Mouse (Mus musculus): ENCODE results near the gene Bloc1s1.

- TF ChIP-seq CTCF (IDR thresholded peaks at IDR 0.05; ENCODE audit: borderline replicate concordance, insufficient read depth, low read length) (no peak), POLR2A (IDR thresholded peaks at IDR 0.05; ENCODE audit: low read depth, low read length) (no peak)
Measured at GRCm38 (mm10) chr10:128965871-128966270, 42.0 kb upstream of the Bloc1s1 start.

All from embryonic fibroblast, embryonic 13.5 days (primary cell).